Mouse (Mus musculus) limb, embryonic 14.5 days (tissue): ENCODE results near the gene Zbtb9. TPM values are rescaled to one million over a fixed set of nuclear protein-coding genes. Genes with fewer than 3 reads are reported as not detected.

Experiments
- ATAC-seq: fragments of 200-750 bp; cut with Nextera tagmentation; 2 replicates; pipeline ENCODE4 v1.8.0; 2017; ENCODE audit warnings: low read depth, moderate number of reproducible peaks, moderate TSS enrichment; ENCODE audit not compliant: low FRiP score
- DNase-seq: peaks from one replicate; pipeline ENCODE4 v3.0.0-alpha.2; 2015; ENCODE audit warnings: low spot score
- H3K27ac ChIP-seq: fragments of 300-500 bp; sonication (generic); replicated peaks from 2 replicates; pipeline ENCODE4 v1.5.1; 2014; ENCODE audit warnings: low read depth, mild to moderate bottlenecking, low read length, moderate library complexity, mixed read lengths
- H3K27me3 ChIP-seq: fragments of 300-500 bp; sonication (generic); 2 replicates; pipeline ENCODE4 v1.6.1; 2014; ENCODE audit warnings: low read length, mixed read lengths; ENCODE audit not compliant: control insufficient read depth, insufficient read depth
- H3K36me3 ChIP-seq: fragments of 300-500 bp; sonication (generic); 2 replicates; pipeline ENCODE4 v1.6.1; 2014; ENCODE audit warnings: mild to moderate bottlenecking, low read length, moderate library complexity, mixed read lengths; ENCODE audit not compliant: control insufficient read depth, insufficient read depth
- H3K4me1 ChIP-seq: fragments of 300-500 bp; sonication (generic); 2 replicates; pipeline ENCODE4 v1.6.1; 2014; ENCODE audit warnings: antibody characterized with exemption, low read length, mixed read lengths; ENCODE audit not compliant: control insufficient read depth, insufficient read depth
- H3K4me2 ChIP-seq: fragments of 300-500 bp; sonication (generic); replicated peaks from 2 replicates; pipeline ENCODE4 v1.6.1; 2014; ENCODE audit warnings: low read depth, mild to moderate bottlenecking, low read length, moderate library complexity; ENCODE audit not compliant: severe bottlenecking
- H3K4me3 ChIP-seq: fragments of 300-500 bp; sonication (generic); replicated peaks from 2 replicates; pipeline ENCODE4 v1.5.1; 2014; ENCODE audit warnings: low read length
- H3K9ac ChIP-seq: fragments of 300-500 bp; sonication (generic); 2 replicates; pipeline ENCODE4 v1.6.1; 2014; ENCODE audit warnings: mild to moderate bottlenecking, low read depth, low read length, moderate library complexity; ENCODE audit not compliant: severe bottlenecking
- H3K9me3 ChIP-seq: fragments of 300-500 bp; sonication (generic); 2 replicates; pipeline ENCODE4 v1.6.1; 2016; ENCODE audit warnings: low read length; ENCODE audit not compliant: control insufficient read depth
- POLR2A ChIP-seq: fragments of 200-500 bp; IDR thresholded peaks from 2 replicates; pipeline ENCODE4 v1.8.0; 2012; ENCODE audit warnings: inconsistent platforms, mild to moderate bottlenecking, moderate library complexity, borderline replicate concordance; ENCODE audit not compliant: insufficient read depth, insufficient read length; ENCODE audit errors: extremely low read depth
- WGBS: fragments of 180-500 bp; shearing (Covaris S2); extraction: QIAGEN DNeasy Blood & Tissue Kit; methylation state at CpG from one replicate; pipeline ENCODE4 v1.1.7; 2014; 5-methylcytosine and 5-hydroxymethylcytosine counted together
- polyA plus RNA-seq, 2 experiments: library from polyadenylated mRNA; depleted of rRNA in 1 of 2; stranded (reverse) in 1 of 2; unstranded in 1 of 2; fragments of >200 nt; fragmentation: Nextera tagmentation in 1 of 2; extraction: Ambion mirVana in 1 of 2; gene quantifications; 2 replicates each; pipeline versions ENCODE4 v1.2.1 to v1.2.3; 2012 to 2014

Zbtb9 gene
- polyA plus RNA-seq, 2 experiments = 10.0 to 14.8 TPM

DNA sequence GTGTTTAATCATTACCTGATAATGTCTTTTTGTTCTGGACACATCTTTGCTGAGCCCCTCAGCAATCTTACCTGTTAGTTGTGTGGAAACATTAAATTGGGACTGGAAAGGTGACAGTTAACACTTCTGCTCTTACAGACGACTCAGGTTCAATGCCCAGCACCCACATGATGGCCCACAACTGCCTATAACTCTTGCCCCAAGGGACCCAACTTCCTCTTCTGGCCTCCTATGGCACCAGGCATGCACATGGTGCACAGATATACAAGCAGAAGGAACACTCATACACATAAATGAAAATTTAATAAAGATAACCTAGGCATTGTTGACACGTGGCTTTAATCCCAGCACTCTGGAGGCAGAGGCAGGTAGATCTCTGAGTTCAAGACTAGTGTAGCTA is 6.5 kb downstream of the Zbtb9 start:
- peaks cover 49% of the 10 kb centered on the region for H3K36me3 ChIP-seq

DNA sequence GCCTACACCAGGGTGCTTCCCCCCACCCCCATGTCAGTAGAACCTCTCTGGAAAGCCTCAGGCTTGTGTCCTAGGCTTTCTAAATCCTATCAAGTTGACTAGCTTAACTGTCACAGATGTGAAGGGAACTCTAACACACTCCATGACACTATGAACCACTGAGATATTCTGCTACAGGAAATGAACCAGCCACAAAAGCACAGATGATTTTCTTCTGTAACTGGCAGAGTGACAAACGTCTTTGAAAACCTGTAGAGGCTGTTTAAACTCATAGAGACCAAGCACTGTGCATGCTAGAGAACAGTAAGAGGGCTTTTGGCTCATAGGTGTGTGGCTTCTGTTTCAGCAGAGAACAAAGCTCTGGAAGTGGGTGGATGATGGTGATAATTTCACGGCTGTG is 8.1 kb downstream of the Zbtb9 start:
- H3K27ac ChIP-seq = no peak overlapping the region
- H3K9ac ChIP-seq = no peak overlapping the region
- no peaks in the 10 kb centered on the region for H3K27me3 ChIP-seq
- peaks cover 34% of the 10 kb centered on the region for H3K36me3 ChIP-seq
- no peaks in the 10 kb centered on the region for H3K4me1 ChIP-seq
- no peak overlapping the region for H3K4me3 ChIP-seq
- ATAC-seq = no peak
- no peak for TF ChIP-seq POLR2A
- WGBS = 67% methylated on average over 2 of the region's 2 CpGs
- H3K9me3 ChIP-seq = no peaks in the 10 kb centered on the region
- H3K4me2 ChIP-seq = no peak overlapping the region
- DNase-seq = no peak

More for the DNA sequence above, 6.5 kb downstream of the Zbtb9 start:
- H3K4me3 ChIP-seq = no peak overlapping the region
- ATAC-seq = no peak
- no peaks in the 10 kb centered on the region for H3K4me1 ChIP-seq
- no peak for TF ChIP-seq POLR2A
- no peaks in the 10 kb centered on the region for H3K27me3 ChIP-seq
- DNase-seq = no peak
- WGBS = 65% methylated on average over 2 of the region's 2 CpGs
- H3K9me3 ChIP-seq = no peaks in the 10 kb centered on the region
- H3K9ac ChIP-seq = no peak overlapping the region
- H3K27ac ChIP-seq = no peak overlapping the region
- H3K4me2 ChIP-seq = no peak overlapping the region

DNA sequence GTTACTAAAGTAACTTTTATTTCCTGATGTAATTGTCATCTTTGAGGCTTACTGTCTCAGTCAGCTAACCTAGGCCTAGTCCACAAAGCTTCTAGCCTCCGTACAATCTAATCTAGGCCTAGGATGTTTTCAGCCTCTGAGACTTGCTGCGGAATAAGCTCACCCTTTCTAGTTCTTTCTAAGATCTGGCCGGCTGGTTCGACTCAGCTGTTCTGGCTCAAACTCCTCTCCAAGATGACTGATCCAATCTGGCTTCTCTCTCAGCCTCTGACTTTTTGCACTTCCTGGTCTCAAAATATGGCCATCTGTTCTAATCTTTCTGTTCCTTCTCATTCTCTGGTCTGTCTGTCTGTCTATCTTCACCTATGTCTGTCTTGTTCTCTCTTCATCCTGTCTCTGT is 10.4 kb downstream of the Zbtb9 start:
- 93% methylated on average over 4 of the region's 4 CpGs for WGBS
- no peak overlapping the region for H3K27ac ChIP-seq
- ATAC-seq (no peak), DNase-seq (no peak)
- TF ChIP-seq POLR2A = no peak
- H3K36me3 ChIP-seq = peaks cover 11% of the 10 kb centered on the region
- H3K4me2 ChIP-seq = no peak overlapping the region
- H3K9me3 ChIP-seq = no peaks in the 10 kb centered on the region
- H3K27me3 ChIP-seq = no peaks in the 10 kb centered on the region
- no peak overlapping the region for H3K4me3 ChIP-seq
- no peaks in the 10 kb centered on the region for H3K4me1 ChIP-seq
- no peak overlapping the region for H3K9ac ChIP-seq

DNA sequence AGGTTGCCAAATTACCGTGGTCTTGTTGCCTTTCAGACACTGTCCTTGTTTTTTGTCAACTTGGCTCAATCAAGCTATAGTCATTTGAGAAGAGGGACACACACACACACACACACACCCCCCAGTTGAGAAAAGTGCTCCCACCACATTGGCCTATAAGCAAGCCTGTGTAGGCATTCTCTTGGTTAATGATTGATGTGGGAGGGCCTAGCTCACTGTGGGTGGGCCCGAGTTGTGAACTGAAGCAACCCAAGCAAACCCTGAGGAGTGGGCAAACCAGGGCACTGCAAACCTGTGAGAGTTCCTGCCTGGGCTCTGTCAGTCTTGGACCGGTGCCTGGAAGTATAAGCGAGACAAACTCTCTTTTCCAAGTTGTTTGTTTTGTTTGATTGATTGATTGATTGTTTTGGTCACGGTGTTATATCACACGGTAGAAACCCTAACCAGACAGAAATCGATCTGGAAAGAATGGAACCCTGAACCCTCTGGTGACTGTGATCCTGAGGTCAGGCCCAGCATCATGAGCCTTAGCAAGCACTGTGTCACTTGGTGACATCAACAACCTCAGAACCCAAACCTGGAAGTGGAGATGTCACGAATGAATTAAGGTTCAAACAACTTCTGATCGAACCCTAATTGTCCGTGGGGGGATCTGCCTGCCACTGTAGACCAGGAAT is 12.7 kb downstream of the Zbtb9 start:
- no peak for TF ChIP-seq POLR2A
- DNase-seq = no peak
- no peaks in the 10 kb centered on the region for H3K4me1 ChIP-seq
- H3K36me3 ChIP-seq = no peaks in the 10 kb centered on the region
- H3K9ac ChIP-seq = no peak overlapping the region
- 86% methylated on average over 10 of the region's 10 CpGs for WGBS
- no peaks in the 10 kb centered on the region for H3K9me3 ChIP-seq
- H3K4me3 ChIP-seq = no peak overlapping the region
- H3K27me3 ChIP-seq = no peaks in the 10 kb centered on the region
- no peak overlapping the region for H3K4me2 ChIP-seq
- ATAC-seq = no peak
- no peak overlapping the region for H3K27ac ChIP-seq

DNA sequence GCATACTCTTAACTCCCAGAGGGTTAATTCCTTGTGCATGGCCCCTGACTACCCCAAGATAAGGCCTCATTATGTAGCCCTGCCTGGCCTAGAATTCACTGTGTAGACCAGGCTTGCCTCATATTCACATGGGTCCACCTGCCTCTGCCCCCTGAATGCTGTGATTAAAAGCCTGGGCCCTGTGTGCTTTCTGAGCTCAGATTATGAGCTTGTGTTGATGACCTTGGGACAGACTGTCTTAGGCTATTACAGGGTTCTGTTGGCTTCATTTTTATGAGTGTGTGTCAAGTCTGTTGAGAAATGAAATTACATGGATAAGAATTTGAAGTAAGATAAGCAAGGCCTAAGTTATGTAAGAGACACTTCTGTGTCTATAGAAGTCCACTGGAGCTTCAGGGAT is 17.6 kb downstream of the Zbtb9 start:
- TF ChIP-seq POLR2A = no peak
- no peak for DNase-seq
- Histone ChIP-seq H3K27ac (no peak overlapping the region), H3K4me1 (no peaks in the 10 kb centered on the region), H3K4me2 (no peak overlapping the region), H3K4me3 (no peak overlapping the region), H3K36me3 (no peaks in the 10 kb centered on the region), H3K9ac (no peak overlapping the region), H3K27me3 (no peaks in the 10 kb centered on the region), H3K9me3 (no peaks in the 10 kb centered on the region)
- ATAC-seq = no peak
